Mouse (Mus musculus) CH12.LX (cell line): Measurements from ENCODE around the gene Amd1.

Experiments used
- CTCF ChIP-seq, 2 experiments: IDR thresholded peaks in 1 of 2; conservative IDR thresholded peaks in 1 of 2; 2 replicates each; pipeline ENCODE4 v1.5.1; 2011 to 2012; ENCODE audit warnings: low read depth in 2 of 2, low read length in 2 of 2, improper control_type of control experiment in 1 of 2, inconsistent platforms in 1 of 2, mild to moderate bottlenecking in 1 of 2, moderate library complexity in 1 of 2
- MAFK ChIP-seq: IDR thresholded peaks from 2 replicates; pipeline ENCODE4 v1.6.1; 2011; ENCODE audit warnings: low read length, improper control_type of control experiment; ENCODE audit not compliant: insufficient replicate concordance

DNA sequence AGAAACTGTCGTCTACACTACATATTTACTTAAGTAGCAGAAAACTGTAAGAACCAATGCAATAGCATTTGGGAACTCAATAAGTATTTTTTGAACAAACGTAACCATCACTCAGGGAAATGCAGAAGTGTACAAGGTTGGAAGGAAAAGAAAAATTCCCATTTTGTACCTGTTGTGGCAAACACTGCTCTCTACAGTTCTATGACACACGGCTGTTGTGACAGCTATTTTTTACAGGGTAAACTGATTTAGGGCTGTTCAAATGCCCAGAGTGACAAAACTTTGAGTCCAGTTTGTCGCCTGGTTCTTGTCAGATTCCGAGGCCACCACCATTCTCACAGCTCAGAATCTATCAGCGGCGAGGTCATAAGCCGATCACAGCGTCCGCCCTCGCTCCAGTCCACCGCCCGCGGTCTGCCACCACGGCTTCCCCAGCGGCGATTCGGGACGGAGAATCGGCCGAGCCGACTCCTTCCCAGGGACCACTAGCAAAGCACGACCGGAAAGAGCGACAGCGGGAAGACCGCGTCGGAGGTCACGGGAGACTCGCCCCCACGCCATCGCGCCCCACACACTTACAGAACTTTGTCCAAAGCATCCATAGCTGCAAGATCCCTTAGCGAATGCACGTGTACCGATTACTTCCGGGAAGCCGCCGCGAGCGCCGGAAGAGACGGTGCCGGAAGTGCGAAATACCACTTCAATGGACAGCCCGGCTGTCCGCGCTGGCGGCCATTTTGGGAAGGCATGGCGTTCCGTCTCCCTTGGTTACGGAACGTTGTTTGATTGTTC lies 55.4 kb downstream of the Amd1 start, which contains the start of gene Rpf2:
- no peak for TF ChIP-seq MAFK
- no peak for TF ChIP-seq CTCF (conservative IDR thresholded peaks at IDR 0.05 in 1 of 2, IDR thresholded peaks at IDR 0.05 in 1 of 2; ENCODE audit: low read depth in 2 of 2, low read length in 2 of 2)
